Mouse (Mus musculus): Measurements from ENCODE around the gene Nsmce4a.

- TF ChIP-seq CTCF (conservative IDR thresholded peaks at IDR 0.05; ENCODE audit: insufficient read depth, insufficient read length, low read depth, low read length) (no peak), POLR2A (IDR thresholded peaks at IDR 0.05; ENCODE audit: low read depth, low read length) (no peak)
Measured at GRCm38 (mm10) chr7:130573746-130574145, 828 bp upstream of the Nsmce4a start.

Measured in kidney, adult 2 months (tissue).